Mouse (Mus musculus) heart, postnatal 0 days (tissue): ENCODE measurements at regions not wholly inside any gene's neighbourhood (a gene's known extent, or its start where the extent isn't known, plus 50 kb on each side); places are given as distances from the start of the nearest gene placed in this dataset.

Experiments used
- ATAC-seq: fragments of 200-750 bp; cut with Nextera tagmentation; 2 replicates; pipeline ENCODE4 v1.8.0; 2017; ENCODE audit warnings: low read depth, moderate number of reproducible peaks, moderate library complexity; ENCODE audit not compliant: insufficient read depth
- DNase-seq: peaks from one replicate; pipeline ENCODE4 v3.0.0-alpha.2; 2016; ENCODE audit warnings: low spot score
- H3K27ac ChIP-seq: fragments of 300-500 bp; sonication (generic); 2 replicates; pipeline ENCODE4 v1.5.1; 2014; ENCODE audit warnings: low read depth, mild to moderate bottlenecking
- H3K27me3 ChIP-seq: fragments of 300-500 bp; sonication (generic); 2 replicates; pipeline ENCODE4 v1.6.1; 2014; ENCODE audit warnings: low read length, mixed read lengths; ENCODE audit not compliant: control insufficient read depth, insufficient read depth
- H3K36me3 ChIP-seq: fragments of 300-500 bp; sonication (generic); replicated peaks from 2 replicates; pipeline ENCODE4 v1.6.1; 2014; ENCODE audit warnings: low read length, mixed read lengths; ENCODE audit not compliant: control insufficient read depth, insufficient read depth
- H3K4me1 ChIP-seq: fragments of 300-500 bp; sonication (generic); 2 replicates; pipeline ENCODE4 v1.6.1; 2014; ENCODE audit warnings: antibody characterized with exemption; ENCODE audit not compliant: control insufficient read depth, insufficient read depth
- H3K4me2 ChIP-seq: fragments of 300-500 bp; sonication (generic); 2 replicates; pipeline ENCODE4 v1.6.1; 2014; ENCODE audit warnings: low read depth, mild to moderate bottlenecking, low read length, moderate library complexity
- H3K4me3 ChIP-seq: fragments of 300-500 bp; sonication (generic); 2 replicates; pipeline ENCODE4 v1.5.1; 2014; ENCODE audit warnings: low read depth, low read length
- H3K9ac ChIP-seq: fragments of 300-500 bp; sonication (generic); replicated peaks from 2 replicates; pipeline ENCODE4 v1.6.1; 2014; ENCODE audit warnings: low read depth, low read length, mixed read lengths
- H3K9me3 ChIP-seq: fragments of 300-500 bp; sonication (generic); replicated peaks from 2 replicates; pipeline ENCODE4 v1.6.1; 2016; ENCODE audit warnings: low read length; ENCODE audit not compliant: control insufficient read depth
- CTCF ChIP-seq: IDR thresholded peaks from 2 replicates; pipeline ENCODE4 v1.5.1; 2016; ENCODE audit warnings: antibody characterized with exemption, control low read depth, low read depth
- EP300 ChIP-seq: IDR thresholded peaks from 2 replicates; pipeline ENCODE4 v1.6.1; 2016; ENCODE audit warnings: antibody characterized with exemption, low read depth
- WGBS: fragments of 180-500 bp; shearing (Covaris S2); extraction: QIAGEN DNeasy Blood & Tissue Kit; methylation state at CpG from one replicate; pipeline ENCODE4 v1.1.7; 2014; 5-methylcytosine and 5-hydroxymethylcytosine counted together

DNA sequence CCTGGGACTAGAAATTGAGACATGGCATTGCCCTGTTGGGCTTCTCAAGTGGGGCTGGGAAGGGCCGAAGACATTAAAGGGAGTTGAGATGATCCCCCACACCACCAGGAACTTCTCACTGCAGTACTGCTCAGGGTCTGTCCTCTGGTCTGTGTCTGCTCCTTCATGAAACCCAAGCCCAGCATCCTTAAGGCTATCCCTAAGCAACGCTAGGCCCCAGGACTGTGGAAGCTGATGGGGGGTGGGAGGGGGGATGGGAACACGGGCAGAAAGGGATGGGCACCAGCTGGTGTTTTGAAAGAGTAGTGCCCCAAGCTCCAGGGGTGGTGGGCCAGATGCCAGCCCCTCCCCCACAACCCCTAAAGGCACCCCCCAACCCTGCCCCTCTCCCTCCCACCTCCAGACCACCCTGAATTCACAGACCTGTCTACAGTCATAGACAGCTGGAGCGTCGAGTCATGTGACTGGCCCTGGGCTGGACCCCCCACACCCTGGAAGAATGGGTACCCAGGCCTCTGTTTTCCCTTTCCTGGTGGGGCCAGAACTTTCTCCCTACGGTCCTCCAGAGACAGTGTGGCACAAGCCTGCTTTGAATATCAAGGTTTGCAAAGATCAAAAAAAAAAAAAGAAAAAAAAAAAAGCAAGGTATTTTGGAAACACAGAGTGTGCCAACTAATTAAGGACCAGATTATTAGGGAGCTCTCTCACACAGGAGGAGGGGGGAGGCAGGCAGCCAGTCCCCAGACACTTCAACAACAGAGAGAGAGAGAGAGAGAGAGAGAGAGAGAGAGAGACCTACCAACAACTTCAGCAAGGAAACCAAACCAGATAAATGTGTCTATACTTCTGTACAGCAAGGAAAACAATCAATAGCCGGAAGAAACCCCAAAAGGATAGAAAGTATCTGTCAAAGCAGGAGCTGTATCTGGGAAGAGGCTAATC lies 85.1 kb downstream of the Pdgfa start:
- Histone ChIP-seq H3K27ac (no peak overlapping the region), H3K4me3 (no peak overlapping the region), H3K4me2 (no peak overlapping the region), H3K27me3 (no peaks in the 10 kb centered on the region), H3K36me3 (no peaks in the 10 kb centered on the region), H3K4me1 (no peaks in the 10 kb centered on the region), H3K9me3 (no peaks in the 10 kb centered on the region), H3K9ac (no peak overlapping the region)
- 74% methylated on average over 7 of the region's 7 CpGs for WGBS
- no peak for ATAC-seq
- no peak for DNase-seq
- no peak for TF ChIP-seq CTCF
- TF ChIP-seq EP300 = no peak

GRCm38 (mm10) chr5:138912711-138913105 lies 84.5 kb downstream of the Pdgfa start:
- no peak overlapping the region for H3K4me3 ChIP-seq
- H3K9ac ChIP-seq = no peak overlapping the region
- TF ChIP-seq CTCF = no peak
- no peak for TF ChIP-seq EP300
- ATAC-seq (no peak), DNase-seq (no peak)
- H3K36me3 ChIP-seq = no peaks in the 10 kb centered on the region
- H3K4me2 ChIP-seq = no peak overlapping the region
- H3K4me1 ChIP-seq = no peaks in the 10 kb centered on the region
- no peaks in the 10 kb centered on the region for H3K9me3 ChIP-seq
- H3K27me3 ChIP-seq = no peaks in the 10 kb centered on the region
- no peak overlapping the region for H3K27ac ChIP-seq
- WGBS = 28% methylated on average over 7 of the region's 7 CpGs

GRCm38 (mm10) chr5:138915068-138915467 lies 82.1 kb downstream of the Pdgfa start:
- H3K9me3 ChIP-seq = no peaks in the 10 kb centered on the region
- H3K27me3 ChIP-seq = no peaks in the 10 kb centered on the region
- no peak overlapping the region for H3K4me2 ChIP-seq
- no peak for ATAC-seq
- H3K9ac ChIP-seq = no peak overlapping the region
- H3K4me3 ChIP-seq = no peak overlapping the region
- DNase-seq = no peak
- H3K36me3 ChIP-seq = no peaks in the 10 kb centered on the region
- TF ChIP-seq EP300 (no peak), CTCF (no peak)
- no peak overlapping the region for H3K27ac ChIP-seq
- 49% methylated on average over 5 of the region's 5 CpGs for WGBS
- peaks cover 2% of the 10 kb centered on the region for H3K4me1 ChIP-seq

GRCm38 (mm10) chr5:138915496-138915895 lies 81.7 kb downstream of the Pdgfa start:
- ATAC-seq = no peak
- H3K36me3 ChIP-seq = no peaks in the 10 kb centered on the region
- H3K4me3 ChIP-seq = no peak overlapping the region
- H3K9ac ChIP-seq = no peak overlapping the region
- H3K4me1 ChIP-seq = peaks cover 7% of the 10 kb centered on the region
- H3K27me3 ChIP-seq = no peaks in the 10 kb centered on the region
- 83% methylated on average over 4 of the region's 4 CpGs for WGBS
- no peaks in the 10 kb centered on the region for H3K9me3 ChIP-seq
- no peak for TF ChIP-seq EP300
- no peak for TF ChIP-seq CTCF
- no peak overlapping the region for H3K27ac ChIP-seq
- no peak for DNase-seq
- no peak overlapping the region for H3K4me2 ChIP-seq

- TF ChIP-seq EP300 (no peak), CTCF (no peak)
- no peak overlapping the region for H3K4me2 ChIP-seq
- H3K4me1 ChIP-seq = peaks cover 9% of the 10 kb centered on the region
- no peak overlapping the region for H3K9ac ChIP-seq
- no peaks in the 10 kb centered on the region for H3K27me3 ChIP-seq
- H3K36me3 ChIP-seq = no peaks in the 10 kb centered on the region
- 41% methylated on average over 7 of the region's 7 CpGs for WGBS
- peak; percentile 64 for ATAC-seq
- H3K27ac ChIP-seq = no peak overlapping the region
- no peak overlapping the region for H3K4me3 ChIP-seq
- DNase-seq = no peak
- no peaks in the 10 kb centered on the region for H3K9me3 ChIP-seq
These were observed 76.9 kb downstream of the Pdgfa start for GRCm38 (mm10) chr5:138920156-138920845.
